Mouse (Mus musculus) cortical plate, adult 2 months (tissue): ENCODE measurements around the gene Rtbdn. TPM values are rescaled to one million over a fixed set of nuclear protein-coding genes. Genes with fewer than 3 reads are reported as not detected.

Experiments
- H3K27ac ChIP-seq: fragments of 200-500 bp; 2 replicates; pipeline ENCODE4 v1.5.1; 2012; ENCODE audit warnings: low read length, control low read depth, inconsistent platforms; ENCODE audit not compliant: insufficient read depth
- H3K4me1 ChIP-seq: fragments of 200-500 bp; 2 replicates; pipeline ENCODE4 v1.6.1; 2011; ENCODE audit warnings: low read length; ENCODE audit not compliant: control insufficient read depth, insufficient read depth
- H3K4me3 ChIP-seq: fragments of 200-500 bp; 2 replicates; pipeline ENCODE4 v1.5.1; 2011; ENCODE audit warnings: mild to moderate bottlenecking, low read length, control low read depth; ENCODE audit not compliant: insufficient read depth
- CTCF ChIP-seq: fragments of 200-500 bp; IDR thresholded peaks from 2 replicates; pipeline ENCODE4 v1.5.1; 2011; ENCODE audit warnings: mild to moderate bottlenecking, control low read depth, low read length; ENCODE audit not compliant: insufficient read depth; ENCODE audit errors: extremely low read depth
- POLR2A ChIP-seq: fragments of 200-500 bp; IDR thresholded peaks from 2 replicates; pipeline ENCODE4 v1.6.1; 2011; ENCODE audit warnings: mild to moderate bottlenecking, low read length, control low read depth; ENCODE audit not compliant: insufficient read depth; ENCODE audit errors: extremely low read depth
- polyA plus RNA-seq: library from polyadenylated mRNA; depleted of rRNA; stranded (reverse); fragments of >200 nt; gene quantifications from 2 replicates; pipeline ENCODE4 v1.2.3, GENCODE M21; 2012

The Rtbdn gene
- polyA plus RNA-seq, 1 experiment, result 6.1 TPM

- 0 out of 2 replicates have a peak, but pooled peaks cover 2% of the 10 kb centered on the region for H3K4me1 ChIP-seq
- H3K27ac ChIP-seq, result no peak overlapping the region
- TF ChIP-seq POLR2A (no peak), CTCF (no peak)
- H3K4me3 ChIP-seq, result no peak overlapping the region
Observed at GRCm38 (mm10) chr8:84915269-84915668, 31.5 kb upstream of the Rtbdn start.

- Histone ChIP-seq H3K4me3 (no peak overlapping the region), H3K27ac (no peak overlapping the region), H3K4me1 (0 out of 2 replicates have a peak, but pooled peaks cover 2% of the 10 kb centered on the region)
- TF ChIP-seq POLR2A (no peak), CTCF (no peak)
Observed at GRCm38 (mm10) chr8:84917781-84918180, 29.0 kb upstream of the Rtbdn start.

- Histone ChIP-seq H3K4me1 (no peaks in the 10 kb centered on the region), H3K4me3 (no peak overlapping the region)
- TF ChIP-seq CTCF (no peak), POLR2A (no peak)
Observed at GRCm38 (mm10) chr8:84918646-84919045, 28.1 kb upstream of the Rtbdn start.

GRCm38 (mm10) chr8:84921596-84921995 is 25.2 kb upstream of the Rtbdn start:
- no peaks in the 10 kb centered on the region for H3K4me1 ChIP-seq
- H3K27ac ChIP-seq, result no peak overlapping the region
- TF ChIP-seq POLR2A, result no peak
- no peak for TF ChIP-seq CTCF
- H3K4me3 ChIP-seq, result no peak overlapping the region

More at GRCm38 (mm10) chr8:84918646-84919045, 28.1 kb upstream of the Rtbdn start:
- H3K27ac ChIP-seq, result no peak overlapping the region

GRCm38 (mm10) chr8:84925557-84925956 is 21.2 kb upstream of the Rtbdn start:
- Histone ChIP-seq H3K27ac (no peak overlapping the region), H3K4me3 (no peak overlapping the region), H3K4me1 (no peaks in the 10 kb centered on the region)
- TF ChIP-seq CTCF (no peak), POLR2A (no peak)

GRCm38 (mm10) chr8:84927513-84927912 is 19.3 kb upstream of the Rtbdn start:
- H3K27ac ChIP-seq, result no peak overlapping the region
- no peaks in the 10 kb centered on the region for H3K4me1 ChIP-seq
- no peak for TF ChIP-seq POLR2A
- no peak for TF ChIP-seq CTCF
- H3K4me3 ChIP-seq, result no peak overlapping the region

GRCm38 (mm10) chr8:84928456-84929306 is 18.1 kb upstream of the Rtbdn start:
- no peak overlapping the region for H3K27ac ChIP-seq
- peak overlapping the region; percentile 10; the same call in 1 of the 2 replicates for H3K4me3 ChIP-seq
- H3K4me1 ChIP-seq, result peaks cover 2% of the 10 kb centered on the region; the same call in 1 of the 2 replicates
- peak; percentile 70 for TF ChIP-seq CTCF
- TF ChIP-seq POLR2A, result no peak

GRCm38 (mm10) chr8:84930582-84930981 is 16.2 kb upstream of the Rtbdn start:
- H3K27ac ChIP-seq, result no peak overlapping the region
- TF ChIP-seq CTCF (no peak), POLR2A (no peak)
- peaks cover 10% of the 10 kb centered on the region for H3K4me1 ChIP-seq
- H3K4me3 ChIP-seq, result no peak overlapping the region

GRCm38 (mm10) chr8:84933767-84934559 is 12.8 kb upstream of the Rtbdn start:
- Histone ChIP-seq H3K4me1 (peaks cover 11% of the 10 kb centered on the region), H3K27ac (no peak overlapping the region), H3K4me3 (peak overlapping the region; percentile 18)
- no peak for TF ChIP-seq POLR2A
